Mouse (Mus musculus) embryo, embryonic 11 days (tissue): ENCODE measurements at regions not wholly inside any gene's neighbourhood (a gene's known extent, or its start where the extent isn't known, plus 50 kb on each side); places are given as distances from the start of the nearest gene placed in this dataset.

Experiments
- DNase-seq: peaks from one replicate; pipeline ENCODE4 v3.0.0-alpha.2; 2015

DNA sequence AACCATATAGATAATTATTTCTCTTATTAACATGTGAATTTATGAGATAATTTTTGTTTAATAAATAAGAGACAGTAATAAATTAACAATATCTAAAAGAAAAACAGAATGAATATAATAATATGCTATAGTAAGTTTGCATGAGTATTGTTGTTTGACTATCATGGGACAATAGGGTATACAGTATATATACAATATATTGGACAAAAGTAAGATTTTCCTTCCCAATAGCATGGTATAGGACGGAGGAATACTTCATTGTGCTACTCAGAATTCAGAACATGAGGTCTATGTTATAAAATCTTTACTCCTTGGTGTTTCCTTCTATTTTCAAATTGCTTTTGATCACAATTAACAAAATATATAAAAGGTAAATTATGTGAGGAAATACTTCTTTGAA lies 771.0 kb upstream of the Pcdh20 start:
- DNase-seq, result no peak

- DNase-seq, result no peak
Observed at GRCm38 (mm10) chr14:89236501-89236900, 765.3 kb upstream of the Pcdh20 start.

DNA sequence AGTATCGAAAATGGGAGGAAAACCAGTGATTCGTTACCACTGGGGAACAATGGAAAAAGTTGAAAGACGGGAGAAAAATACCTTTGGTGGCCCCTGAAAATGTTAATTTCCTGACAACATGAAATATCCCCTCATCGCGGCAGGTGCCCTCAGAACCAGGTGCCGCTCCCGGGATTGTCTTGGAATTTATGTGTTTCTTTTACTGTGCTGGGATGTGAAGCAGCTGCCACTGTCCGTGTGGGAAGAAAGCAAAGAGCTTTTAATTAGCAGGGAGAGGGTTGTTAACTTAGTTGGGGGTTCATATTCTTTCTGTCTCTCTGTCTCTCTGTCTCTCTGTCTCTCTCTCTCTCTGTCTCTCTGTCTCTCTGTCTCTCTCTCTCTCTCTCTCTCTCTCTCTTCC lies 759.3 kb upstream of the Pcdh20 start:
- no peak for DNase-seq

DNA sequence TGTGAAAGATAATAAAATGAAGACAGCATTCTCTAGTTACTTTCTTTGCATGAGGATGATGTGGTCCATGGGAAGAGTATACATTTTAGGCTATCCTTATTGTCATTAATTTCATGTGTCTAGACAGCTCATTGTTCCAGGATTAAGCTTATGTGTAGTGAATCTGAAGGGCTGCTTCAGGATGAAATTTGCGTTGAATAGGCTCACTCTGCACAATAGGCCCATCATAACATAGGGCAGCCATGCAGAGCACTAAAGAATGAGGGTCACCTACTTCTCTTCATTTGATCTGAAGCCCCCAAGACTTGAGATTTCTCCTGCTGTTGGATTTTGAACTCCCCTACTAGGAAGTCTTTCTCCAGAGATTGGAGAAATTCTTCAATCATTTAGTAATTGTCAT lies 746.2 kb upstream of the Pcdh20 start:
- no peak for DNase-seq

DNA sequence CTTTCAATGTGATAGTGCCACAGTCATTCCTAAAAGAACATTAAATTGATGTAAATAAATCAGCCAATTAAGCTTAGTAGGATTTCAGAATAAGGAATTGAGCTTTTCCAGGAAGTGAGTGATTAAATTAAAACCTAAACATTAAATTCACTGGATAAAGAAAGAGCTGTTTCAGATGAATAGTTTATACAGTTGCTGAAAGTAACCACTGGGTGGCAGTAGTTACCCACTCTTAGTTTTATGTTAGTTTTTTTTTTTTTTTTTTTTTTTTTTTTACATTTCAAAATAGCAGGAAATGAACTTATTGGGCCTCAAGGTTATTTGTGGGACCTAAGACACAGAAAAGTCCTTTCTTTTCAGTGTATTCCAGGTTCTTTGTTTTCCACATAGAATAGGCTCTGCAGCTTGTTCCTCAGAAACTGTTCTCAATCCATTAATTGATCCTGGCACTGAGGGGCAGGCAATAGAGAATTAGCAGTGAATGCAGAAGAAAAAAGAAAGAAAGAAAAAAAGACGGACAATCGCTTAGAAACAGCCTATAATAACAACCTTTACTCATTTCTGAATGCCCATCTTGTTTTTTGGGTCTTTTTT lies 710.3 kb upstream of the Pcdh20 start:
- DNase-seq, result peak; percentile 55

GRCm38 (mm10) chr14:89142994-89143686 lies 671.9 kb upstream of the Pcdh20 start:
- DNase-seq, result peak; percentile 16

DNA sequence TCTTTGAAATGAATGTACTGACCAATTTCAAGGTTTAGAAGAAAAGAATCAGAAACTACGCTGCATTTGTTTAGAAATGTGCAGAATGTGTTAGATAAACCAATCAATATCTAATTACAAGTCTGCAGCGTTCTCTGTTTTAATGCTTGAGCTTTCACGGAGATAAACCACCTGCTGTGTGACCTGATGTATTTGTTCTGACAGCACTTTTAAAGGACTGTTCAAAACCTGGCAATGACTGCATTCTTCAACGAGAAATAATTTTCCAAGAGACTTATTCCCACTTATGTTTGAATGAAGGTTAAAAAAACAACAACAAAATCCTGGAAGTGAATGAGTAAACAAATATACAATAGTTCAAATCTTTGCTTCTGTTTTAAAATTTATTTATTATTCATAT lies 628.1 kb upstream of the Pcdh20 start:
- no peak for DNase-seq

GRCm38 (mm10) chr14:89089661-89090060 lies 618.5 kb upstream of the Pcdh20 start:
- no peak for DNase-seq

GRCm38 (mm10) chr14:89076014-89076413 lies 604.8 kb upstream of the Pcdh20 start:
- DNase-seq, result no peak

- no peak for DNase-seq
Observed at GRCm38 (mm10) chr14:89063971-89064370, 592.8 kb upstream of the Pcdh20 start.

DNA sequence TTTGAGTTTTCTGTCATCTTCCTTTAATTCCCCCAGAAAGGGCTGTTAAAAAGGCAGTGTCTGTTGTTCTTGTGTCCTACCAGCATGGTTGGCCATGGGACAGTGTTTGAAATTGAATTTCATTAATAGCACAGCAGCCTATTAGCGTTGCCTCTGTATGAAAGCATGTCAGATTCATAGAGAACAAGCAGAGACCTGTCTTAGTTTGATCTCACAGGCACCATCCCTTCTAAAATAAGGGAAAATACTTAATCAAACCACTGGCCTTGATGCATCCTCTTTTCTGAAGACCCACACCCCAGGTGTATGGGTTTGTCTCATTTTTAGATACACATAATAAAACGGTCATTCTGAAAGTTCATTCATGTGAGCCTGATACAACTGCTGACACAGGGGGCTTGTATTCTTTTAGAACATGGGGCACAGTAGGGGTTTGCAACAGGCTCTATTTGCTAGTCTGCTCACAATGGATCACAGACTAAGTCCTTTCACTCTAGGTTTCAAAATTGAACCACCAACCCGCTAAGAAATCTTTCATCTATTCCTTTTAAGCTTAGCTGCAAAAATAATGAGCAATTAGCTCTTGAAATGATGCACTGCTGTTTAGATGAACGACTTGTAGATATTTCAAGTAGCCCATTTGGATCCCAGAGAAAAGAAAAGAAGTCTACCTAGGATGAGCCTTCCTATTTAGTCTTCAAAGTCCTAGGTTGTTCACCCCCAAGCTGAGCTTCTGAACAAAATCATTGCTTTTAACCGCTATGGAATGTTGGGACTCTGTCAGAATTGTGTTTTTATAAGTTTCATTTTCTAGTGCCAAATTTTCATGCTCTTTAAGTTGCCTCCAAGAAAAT lies 591.6 kb upstream of the Pcdh20 start:
- DNase-seq, result no peak

- DNase-seq, result no peak
Observed at GRCm38 (mm10) chr14:89061319-89061718, 590.1 kb upstream of the Pcdh20 start.

- DNase-seq, result peak; percentile 14
Observed at GRCm38 (mm10) chr14:89034390-89034789, 563.2 kb upstream of the Pcdh20 start.

DNA sequence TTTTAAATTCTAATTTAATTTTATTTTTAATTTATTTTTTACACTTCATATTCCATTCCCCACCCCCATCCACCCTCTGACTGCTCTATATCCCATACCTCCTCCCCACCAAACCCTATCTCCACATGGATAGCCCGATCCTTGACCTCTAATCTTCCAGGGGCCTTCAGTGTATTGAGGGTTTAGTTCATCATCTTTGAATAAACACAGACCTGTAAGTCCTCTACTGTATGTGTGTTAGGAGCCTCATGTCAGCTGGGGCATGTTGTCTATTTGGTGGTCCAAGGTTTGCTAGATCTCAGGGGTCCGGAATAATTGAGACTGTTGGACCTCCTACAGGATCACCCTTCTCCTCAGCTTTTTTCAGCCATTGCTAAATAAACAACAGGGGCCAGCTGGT lies 540.2 kb upstream of the Pcdh20 start:
- no peak for DNase-seq

DNA sequence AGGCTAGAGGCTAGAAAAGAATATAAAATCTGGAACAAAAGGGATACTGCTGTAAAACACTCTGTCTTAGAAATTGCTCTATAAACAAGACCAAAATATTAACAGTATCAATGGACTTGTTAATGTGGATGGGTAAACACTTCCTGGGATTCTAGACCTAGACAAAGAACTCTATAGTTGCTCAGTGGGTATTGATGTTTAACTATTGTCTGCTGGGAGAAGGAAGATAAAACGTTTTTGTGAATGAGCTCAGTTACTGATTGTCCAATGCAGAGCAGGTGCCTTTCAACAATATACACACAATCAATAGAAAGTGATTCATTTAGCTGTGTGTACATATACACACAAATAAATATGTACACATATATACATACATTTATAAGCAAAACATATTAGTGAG lies 538.5 kb upstream of the Pcdh20 start:
- DNase-seq, result no peak

GRCm38 (mm10) chr14:88981895-88982294 lies 510.7 kb upstream of the Pcdh20 start:
- DNase-seq, result peak; percentile 52

GRCm38 (mm10) chr14:88976007-88976406 lies 504.8 kb upstream of the Pcdh20 start:
- no peak for DNase-seq

- DNase-seq, result no peak
Observed at GRCm38 (mm10) chr14:88934569-88934968, 463.4 kb upstream of the Pcdh20 start.
